Mouse (Mus musculus) lung, postnatal 25 days (tissue): ENCODE results near the gene Lzts2.

Experiments used
- DNase-seq: peaks from one replicate; pipeline ENCODE4 v3.0.0; 2022; ENCODE audit warnings: low spot score

Lzts2 gene

GRCm38 (mm10) chr19:45049523-45049922, 35.3 kb downstream of the Lzts2 start:
- no peak for DNase-seq

GRCm38 (mm10) chr19:45053451-45053850, 39.2 kb downstream of the Lzts2 start:
- no peak for DNase-seq

GRCm38 (mm10) chr19:45054892-45055690, 40.9 kb downstream of the Lzts2 start:
- DNase-seq: no peak

- peak; percentile 69 for DNase-seq
Measured at GRCm38 (mm10) chr19:45056364-45056763, 42.1 kb downstream of the Lzts2 start.

- DNase-seq: peak; percentile 39
Measured at GRCm38 (mm10) chr19:45056908-45057698, 42.9 kb downstream of the Lzts2 start.

GRCm38 (mm10) chr19:45057724-45058112, 43.5 kb downstream of the Lzts2 start:
- DNase-seq: no peak

GRCm38 (mm10) chr19:45058113-45058839, 44.1 kb downstream of the Lzts2 start:
- peak; percentile 97 for DNase-seq

- no peak for DNase-seq
Measured at GRCm38 (mm10) chr19:45058841-45059240, 44.6 kb downstream of the Lzts2 start.

GRCm38 (mm10) chr19:45063565-45064292, 49.5 kb downstream of the Lzts2 start:
- DNase-seq: peak; percentile 62

- DNase-seq: no peak
Measured at GRCm38 (mm10) chr19:45065226-45065625, 51.0 kb downstream of the Lzts2 start.

GRCm38 (mm10) chr19:45067170-45067569, 53.0 kb downstream of the Lzts2 start:
- no peak for DNase-seq

- no peak for DNase-seq
Measured at GRCm38 (mm10) chr19:45067758-45068510, 53.7 kb downstream of the Lzts2 start.

GRCm38 (mm10) chr19:45073871-45074542, 59.8 kb downstream of the Lzts2 start:
- peak; percentile 86 for DNase-seq

GRCm38 (mm10) chr19:45074580-45075322, 60.5 kb downstream of the Lzts2 start, which contains the start of gene Kazald1:
Kazald1 (plus strand) TSS chr19:45075241.
- DNase-seq: peak; percentile 95

GRCm38 (mm10) chr19:45075323-45076035, 61.3 kb downstream of the Lzts2 start:
- DNase-seq: no peak

GRCm38 (mm10) chr19:45076036-45076575, 61.9 kb downstream of the Lzts2 start:
- DNase-seq: no peak
